15 mouse cellular contexts compared by ENCODE assay signal in genomic region chr6:28978881-28979280, GRCm38 (mm10).
"Had no signal": no experiment of that assay in that cellular context is flagged by ENCODE, and none has a peak within 500 bp of the region (broad histone marks: within the 10 kb centered on the region; RNA-seq: fewer than 3 reads in every experiment).

No protein-coding gene starts in this region.

- H3K27ac ChIP-seq: limb, embryonic 12.5 days; liver, embryonic 13.5 days; lung, embryonic 15.5 days; midbrain, embryonic 13.5 days; neural tube, embryonic 15.5 days had no signal

- DNase-seq: kidney, adult 18-20 months; kidney, postnatal 14 days; liver; liver, embryonic 13.5 days; liver, postnatal 0 days; lung, postnatal 14 days; right cerebral cortex, postnatal 4 days; spleen, adult 18-20 months; thymus, adult 18-20 months; thymus, postnatal 14 days had no signal

- H3K9me3 ChIP-seq: liver, embryonic 13.5 days; lung, embryonic 15.5 days; midbrain, embryonic 13.5 days; neural tube, embryonic 15.5 days had no signal

- ATAC-seq: liver, postnatal 0 days; midbrain, embryonic 13.5 days had no signal

- H3K4me2 ChIP-seq: limb, embryonic 12.5 days; liver, embryonic 13.5 days; lung, embryonic 15.5 days; midbrain, embryonic 13.5 days; neural tube, embryonic 15.5 days had no signal

- H3K36me3 ChIP-seq: limb, embryonic 12.5 days; liver, embryonic 13.5 days; lung, embryonic 15.5 days; midbrain, embryonic 13.5 days; neural tube, embryonic 15.5 days had no signal

- H3K4me3 ChIP-seq: limb, embryonic 12.5 days; liver, embryonic 13.5 days; lung, embryonic 15.5 days; midbrain, embryonic 13.5 days; myocyte; neural tube, embryonic 15.5 days had no signal

- H3K9ac ChIP-seq: limb, embryonic 12.5 days; liver, embryonic 13.5 days; liver, postnatal 0 days; lung, embryonic 15.5 days; midbrain, embryonic 13.5 days; neural tube, embryonic 15.5 days had no signal
